Mouse (Mus musculus) macrophage (primary cell): ENCODE results near the gene Gm45062. TPM values are rescaled to one million over a fixed set of nuclear protein-coding genes. Genes with fewer than 3 reads are reported as not detected.
A peak's percentile ranks its signal among the peaks of the same experiment; 100 is the strongest.
"Not testable (repeated sequence)": the region's sequence is repeated elsewhere in the genome, so short reads cannot be mapped to it uniquely, and the experiment has no call there.

Experiments used
- H3K27ac ChIP-seq: fragments of 350-480 bp; formaldehyde crosslinking; 2 replicates; pipeline ENCODE4 v1.9.0; 2021
- H3K36me3 ChIP-seq: fragments of 350-480 bp; formaldehyde crosslinking; 2 replicates; pipeline ENCODE4 v1.9.0; 2021; ENCODE audit errors: inconsistent target
- H3K4me3 ChIP-seq: fragments of 350-480 bp; formaldehyde crosslinking; 2 replicates; pipeline ENCODE4 v1.9.0; 2021; ENCODE audit errors: inconsistent target
- H3K79me2 ChIP-seq: fragments of 350-480 bp; formaldehyde crosslinking; 2 replicates; pipeline ENCODE4 v1.9.0; 2021; ENCODE audit errors: inconsistent target
- WGBS: methylation state at CpG from one replicate; pipeline ENCODE4 v1.1.7; 2026; ENCODE audit warnings: inconsistent platforms; ENCODE audit not compliant: missing documents; 5-methylcytosine and 5-hydroxymethylcytosine counted together
- polyA plus RNA-seq: library from polyadenylated mRNA; stranded (reverse); fragments of 250-400 nt; gene quantifications from 3 replicates; pipeline ENCODE4 v1.2.4, GENCODE M21; 2018; ENCODE audit warnings: inconsistent platforms

The Gm45062 gene
- polyA plus RNA-seq, 1 experiment from 2014 or later = 2.7 TPM

DNA sequence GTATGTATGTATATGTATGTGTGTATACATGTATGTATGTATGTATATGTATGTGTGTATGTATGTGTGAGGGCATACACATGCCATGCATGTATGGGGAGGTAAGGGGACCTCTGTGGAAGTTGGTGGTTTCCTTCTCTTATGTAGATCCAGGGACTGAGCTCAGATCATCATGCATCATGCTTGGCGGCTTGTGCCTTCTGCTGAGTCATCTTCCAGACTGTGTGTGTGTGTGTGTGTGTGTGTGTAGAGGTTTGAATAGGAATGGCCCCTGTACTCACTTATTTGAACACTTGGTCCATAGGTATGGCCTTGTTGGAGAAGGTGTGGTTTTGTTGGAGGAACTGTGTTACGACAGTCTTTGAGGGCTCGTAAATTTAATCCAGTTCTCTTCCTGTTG is 26.9 kb downstream of the Gm45062 start:
- Histone ChIP-seq H3K4me3 (no peak overlapping the region), H3K79me2 (no peaks in the 10 kb centered on the region)
- WGBS = 83% methylated on average over 3 of the region's 3 CpGs

DNA sequence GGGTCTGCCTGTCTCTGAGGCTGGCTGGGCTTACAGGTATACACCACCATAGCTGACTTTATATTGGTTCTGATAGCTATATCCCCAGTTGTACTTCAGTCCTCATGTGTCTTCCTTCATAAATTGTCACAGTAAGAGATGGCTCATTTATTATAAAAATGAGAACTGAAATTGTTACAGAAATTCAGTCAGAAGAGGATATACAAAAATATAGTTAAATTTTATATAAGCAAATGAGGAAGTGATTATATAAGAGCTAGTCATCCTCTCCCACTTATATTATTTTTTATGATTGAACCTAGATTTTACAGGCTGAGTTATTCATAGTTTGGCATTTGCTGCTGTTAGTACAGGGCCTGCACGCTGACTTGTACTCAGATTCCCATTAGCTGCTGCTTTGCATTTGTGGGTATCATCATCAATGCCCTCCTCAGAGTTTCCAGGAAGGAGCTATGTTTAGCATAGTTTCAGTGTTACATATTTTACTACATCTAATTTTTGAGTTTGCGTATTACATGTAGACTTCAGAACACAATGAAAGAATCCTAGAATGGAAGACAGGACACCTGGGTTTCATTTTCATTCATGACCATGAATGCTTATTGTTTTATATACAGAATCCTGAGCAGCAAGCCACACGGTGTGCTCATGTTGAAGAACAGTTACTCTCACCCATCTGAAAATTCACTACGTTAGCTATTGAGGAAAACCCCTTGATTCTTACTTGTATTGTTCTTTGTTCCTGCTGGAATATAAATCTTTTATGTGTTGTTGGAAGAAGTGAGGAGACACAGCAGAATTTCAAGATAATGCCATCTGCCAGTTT is 29.7 kb downstream of the Gm45062 start:
- H3K27ac ChIP-seq = peak overlapping the region; percentile 8; the same call in 1 of the 2 replicates
- no peaks in the 10 kb centered on the region for H3K36me3 ChIP-seq
- 90% methylated on average over 3 of the region's 4 CpGs for WGBS

More for the DNA sequence above, 26.9 kb downstream of the Gm45062 start:
- Histone ChIP-seq H3K36me3 (no peaks in the 10 kb centered on the region), H3K27ac (no peak overlapping the region)

DNA sequence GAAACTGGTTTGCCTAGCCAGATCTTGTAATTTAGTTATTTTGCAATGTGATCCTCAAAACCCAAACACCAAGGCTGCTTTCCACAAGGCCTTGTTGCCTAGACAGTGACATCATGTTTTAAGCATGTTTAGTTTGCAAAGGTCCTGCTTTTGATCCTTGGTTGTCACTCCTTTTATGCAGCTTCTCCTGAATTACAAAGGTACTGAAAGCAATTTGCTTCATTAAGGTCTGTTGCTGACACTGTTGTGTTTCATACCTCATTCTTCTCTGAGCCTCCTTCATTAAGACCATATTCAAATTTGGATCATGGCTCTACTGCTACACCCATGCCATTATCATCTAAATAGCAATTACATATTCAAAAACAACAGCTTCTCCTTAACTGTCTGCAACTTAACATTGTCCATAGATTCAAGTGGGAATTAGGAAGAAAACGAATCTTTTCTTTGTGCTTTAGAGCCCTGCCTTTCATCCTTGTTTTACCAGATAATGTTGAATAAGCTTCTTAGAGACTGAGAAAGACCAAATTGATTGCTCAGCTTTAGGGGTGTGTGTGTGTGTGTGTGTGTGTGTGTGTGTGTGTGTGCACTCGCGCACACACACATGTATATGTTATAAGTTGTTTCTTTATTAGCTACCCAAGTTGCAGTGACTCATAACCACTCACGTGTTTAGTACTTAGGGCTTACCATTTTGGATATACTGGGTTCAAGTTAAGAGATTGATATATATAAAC is 35.0 kb downstream of the Gm45062 start:
- Histone ChIP-seq H3K4me3 (no peak overlapping the region), H3K79me2 (no peaks in the 10 kb centered on the region), H3K36me3 (no peaks in the 10 kb centered on the region), H3K27ac (no peak overlapping the region)
- 97% methylated on average over 4 of the region's 4 CpGs for WGBS

More for the DNA sequence above, 29.7 kb downstream of the Gm45062 start:
- no peaks in the 10 kb centered on the region for H3K79me2 ChIP-seq
- no peak overlapping the region for H3K4me3 ChIP-seq

DNA sequence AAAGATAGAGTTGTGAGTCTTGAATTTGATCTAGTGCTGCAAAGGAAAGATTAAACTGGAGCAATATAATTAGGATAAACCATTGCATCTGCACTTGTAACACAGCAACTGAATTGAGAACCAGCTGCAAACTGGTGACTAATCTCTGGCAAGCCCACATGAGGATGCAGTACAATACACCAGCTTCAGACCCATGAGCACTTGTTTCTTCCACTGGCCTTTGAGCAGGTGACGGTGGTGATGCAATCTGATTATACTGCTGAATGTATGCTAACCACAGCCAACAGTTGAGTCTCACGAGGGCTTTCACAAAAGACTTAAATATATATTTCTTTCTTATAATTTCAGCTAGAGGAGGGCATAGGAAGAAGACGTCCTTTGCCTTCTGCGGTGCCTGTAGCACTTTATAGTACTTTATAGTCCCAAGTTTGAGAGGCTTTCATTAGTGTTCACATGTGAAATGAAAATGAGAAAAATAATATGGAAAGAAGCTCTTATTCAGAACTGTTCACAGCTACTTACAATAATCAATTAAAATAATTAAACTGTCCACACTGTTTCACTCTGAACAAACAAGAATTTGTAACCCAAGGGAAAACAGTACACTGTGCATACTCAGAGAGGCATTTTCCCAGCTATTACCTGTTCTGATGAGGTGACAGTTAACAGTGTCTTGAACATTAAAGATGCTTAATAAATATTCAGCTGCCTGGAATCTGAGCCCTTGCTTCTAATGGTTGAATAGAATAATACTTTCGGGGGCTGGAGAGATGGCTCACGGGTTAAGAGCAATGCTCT is 40.0 kb downstream of the Gm45062 start:
- 68% methylated on average over 6 of the region's 6 CpGs for WGBS
- no peaks in the 10 kb centered on the region for H3K79me2 ChIP-seq
- H3K36me3 ChIP-seq = no peaks in the 10 kb centered on the region
- no peak overlapping the region for H3K27ac ChIP-seq
- no peak overlapping the region for H3K4me3 ChIP-seq

DNA sequence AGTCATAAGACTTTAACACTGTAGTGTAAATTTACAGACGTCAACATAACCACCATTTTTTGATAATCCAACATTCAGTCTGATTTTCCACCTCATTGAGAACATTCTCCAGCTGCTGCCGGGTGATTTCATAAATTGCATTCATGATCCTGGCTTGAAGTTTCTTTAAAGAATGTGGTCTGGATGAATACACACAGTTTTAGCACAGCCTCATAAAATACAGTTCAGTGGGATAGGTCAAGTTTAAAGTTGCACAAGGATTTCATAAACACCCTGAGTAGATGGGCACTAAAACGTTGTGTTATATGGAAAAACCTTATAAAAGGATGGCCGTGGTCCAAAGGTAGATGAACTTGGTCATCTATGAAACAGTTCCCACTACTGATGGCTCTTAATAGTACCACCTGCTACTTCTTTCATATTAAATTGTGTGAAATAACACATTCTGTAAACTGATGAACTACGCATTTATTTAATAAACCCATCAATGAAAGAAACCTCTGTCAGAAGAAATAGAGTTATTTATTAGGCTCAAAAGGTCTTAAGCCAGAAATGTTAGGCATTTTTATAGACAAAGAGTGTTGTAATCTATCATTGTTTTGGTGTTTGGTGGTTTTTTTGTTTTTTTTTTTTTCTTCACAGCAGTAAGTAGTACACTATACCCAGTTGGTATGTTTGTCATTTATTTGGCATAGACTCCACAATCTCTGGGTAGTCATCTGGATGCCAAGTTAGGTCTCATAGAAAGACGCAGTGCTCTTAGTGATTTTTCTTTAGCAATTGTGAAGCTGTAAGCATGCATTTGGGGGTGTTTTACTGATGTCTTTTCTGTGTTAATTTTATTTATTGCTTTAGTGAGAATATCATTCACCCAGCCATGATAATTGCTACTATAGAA is 48.9 kb downstream of the Gm45062 start:
- WGBS = 88% methylated on average over 6 of the region's 6 CpGs
- Histone ChIP-seq H3K27ac (no peak overlapping the region), H3K79me2 (no peaks in the 10 kb centered on the region), H3K4me3 (no peak overlapping the region), H3K36me3 (no peaks in the 10 kb centered on the region)

DNA sequence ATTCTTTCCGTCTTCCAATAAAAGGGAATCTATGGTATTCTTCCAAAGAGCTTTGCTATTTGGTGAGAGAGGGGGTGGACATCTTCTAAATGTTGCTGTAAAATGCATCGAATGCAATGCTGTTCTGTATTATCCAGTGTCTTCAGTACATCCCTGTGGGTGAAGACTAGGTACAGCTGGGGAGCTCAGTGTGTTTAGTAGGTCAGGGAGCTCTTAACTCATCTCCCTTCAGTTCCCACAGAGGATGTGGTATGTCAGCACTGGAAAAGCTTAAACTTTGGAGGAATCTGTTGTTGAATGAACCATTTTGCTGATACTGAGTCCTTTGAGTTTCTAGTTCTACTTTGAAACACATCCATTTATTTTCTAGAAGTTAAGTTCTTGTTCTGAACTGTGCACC is 53.3 kb downstream of the Gm45062 start:
- H3K4me3 ChIP-seq = no peak overlapping the region
- no peaks in the 10 kb centered on the region for H3K36me3 ChIP-seq
- no peaks in the 10 kb centered on the region for H3K79me2 ChIP-seq
- H3K27ac ChIP-seq = no peak overlapping the region
- 91% methylated on average over 2 of the region's 2 CpGs for WGBS

DNA sequence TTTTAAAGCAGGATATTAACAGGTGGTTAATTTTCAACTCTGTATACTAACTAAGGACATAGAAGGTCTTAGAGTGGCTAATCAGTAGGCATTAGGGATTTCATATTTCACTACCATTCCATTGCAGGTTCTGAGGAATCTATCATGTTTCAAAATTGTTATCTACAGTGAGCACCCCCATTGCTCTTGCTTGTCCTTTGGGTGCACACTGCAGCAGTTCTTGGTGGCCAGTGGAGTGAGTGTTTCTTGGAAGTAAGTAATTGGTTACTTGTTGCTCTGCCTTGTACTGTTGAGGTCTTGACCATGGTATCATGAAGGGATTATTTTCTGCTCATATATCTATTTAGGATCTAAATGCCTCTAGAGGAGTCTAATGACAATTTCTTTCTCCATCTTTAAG is 57.0 kb downstream of the Gm45062 start:
- H3K36me3 ChIP-seq = no peaks in the 10 kb centered on the region
- H3K27ac ChIP-seq = no peak overlapping the region
- H3K79me2 ChIP-seq = no peaks in the 10 kb centered on the region
- H3K4me3 ChIP-seq = no peak overlapping the region

DNA sequence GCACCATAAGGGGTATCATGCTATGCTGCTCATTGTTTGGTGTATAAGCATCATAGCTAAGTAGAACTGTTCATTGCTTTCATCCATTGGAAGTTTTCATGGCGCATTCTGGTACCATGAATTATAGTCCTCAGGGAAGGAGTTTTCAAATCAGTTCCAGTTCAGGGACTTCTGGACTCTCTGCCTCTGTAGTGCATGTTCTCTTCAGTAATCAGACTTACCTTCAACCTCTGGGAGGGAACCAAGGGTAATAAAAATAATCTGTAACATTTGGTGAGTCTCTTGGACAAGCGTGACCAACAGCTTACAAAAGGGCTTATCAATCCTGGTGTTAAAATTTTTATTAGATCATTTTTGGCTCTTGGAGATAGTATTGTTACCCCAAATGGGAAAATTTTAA is 60.3 kb downstream of the Gm45062 start:
- Histone ChIP-seq H3K79me2 (no peaks in the 10 kb centered on the region), H3K4me3 (no peak overlapping the region), H3K27ac (no peak overlapping the region), H3K36me3 (no peaks in the 10 kb centered on the region)
- 93% methylated on average over 2 of the region's 2 CpGs for WGBS

DNA sequence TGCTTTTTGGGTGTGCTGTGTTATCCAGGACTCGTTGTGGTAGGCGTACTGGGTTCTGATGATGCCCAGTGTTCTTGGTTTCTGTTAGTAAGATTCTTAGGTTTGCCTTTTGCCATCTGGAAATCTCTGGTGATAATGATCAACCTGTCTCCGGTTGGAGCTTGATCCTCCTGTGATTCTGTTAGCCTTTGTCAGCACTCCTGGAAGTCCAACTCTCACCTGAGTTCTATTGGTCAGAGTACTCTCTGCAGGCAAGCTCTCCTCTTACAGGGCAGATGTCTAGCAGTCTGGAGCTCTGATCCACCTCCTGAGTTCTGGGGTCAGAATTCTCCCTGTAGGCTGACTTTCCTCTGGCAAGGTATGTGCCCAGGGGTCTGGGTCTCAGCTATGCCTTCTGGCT is 72.2 kb downstream of the Gm45062 start:
- not testable (repeated sequence) for H3K79me2 ChIP-seq, H3K36me3 ChIP-seq, H3K27ac ChIP-seq, H3K4me3 ChIP-seq
- WGBS = 98% methylated on average over 3 of the region's 3 CpGs

DNA sequence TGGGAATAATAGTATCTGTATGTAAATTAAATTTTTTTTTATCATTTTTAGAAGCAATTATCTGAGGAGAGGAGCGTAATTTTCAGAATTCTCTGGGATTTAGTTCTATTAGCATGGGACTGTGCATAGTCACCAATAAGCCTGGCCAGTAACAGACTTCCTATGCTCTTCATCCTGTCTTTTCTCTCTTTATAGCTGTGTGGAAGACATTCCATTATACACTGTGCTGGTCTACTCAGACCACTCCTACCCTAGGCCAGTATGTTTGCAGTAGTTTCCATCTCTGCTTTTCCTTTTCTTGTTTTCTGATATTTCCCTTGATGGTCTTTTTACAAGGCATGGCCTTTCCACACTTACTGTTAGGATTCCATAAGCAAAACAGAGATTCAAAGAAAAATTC is 74.1 kb downstream of the Gm45062 start:
- 100% methylated on average over 1 of the region's 1 CpGs for WGBS
- Histone ChIP-seq H3K79me2 (no peaks in the 10 kb centered on the region), H3K36me3 (no peaks in the 10 kb centered on the region), H3K27ac (no peak overlapping the region), H3K4me3 (no peak overlapping the region)

DNA sequence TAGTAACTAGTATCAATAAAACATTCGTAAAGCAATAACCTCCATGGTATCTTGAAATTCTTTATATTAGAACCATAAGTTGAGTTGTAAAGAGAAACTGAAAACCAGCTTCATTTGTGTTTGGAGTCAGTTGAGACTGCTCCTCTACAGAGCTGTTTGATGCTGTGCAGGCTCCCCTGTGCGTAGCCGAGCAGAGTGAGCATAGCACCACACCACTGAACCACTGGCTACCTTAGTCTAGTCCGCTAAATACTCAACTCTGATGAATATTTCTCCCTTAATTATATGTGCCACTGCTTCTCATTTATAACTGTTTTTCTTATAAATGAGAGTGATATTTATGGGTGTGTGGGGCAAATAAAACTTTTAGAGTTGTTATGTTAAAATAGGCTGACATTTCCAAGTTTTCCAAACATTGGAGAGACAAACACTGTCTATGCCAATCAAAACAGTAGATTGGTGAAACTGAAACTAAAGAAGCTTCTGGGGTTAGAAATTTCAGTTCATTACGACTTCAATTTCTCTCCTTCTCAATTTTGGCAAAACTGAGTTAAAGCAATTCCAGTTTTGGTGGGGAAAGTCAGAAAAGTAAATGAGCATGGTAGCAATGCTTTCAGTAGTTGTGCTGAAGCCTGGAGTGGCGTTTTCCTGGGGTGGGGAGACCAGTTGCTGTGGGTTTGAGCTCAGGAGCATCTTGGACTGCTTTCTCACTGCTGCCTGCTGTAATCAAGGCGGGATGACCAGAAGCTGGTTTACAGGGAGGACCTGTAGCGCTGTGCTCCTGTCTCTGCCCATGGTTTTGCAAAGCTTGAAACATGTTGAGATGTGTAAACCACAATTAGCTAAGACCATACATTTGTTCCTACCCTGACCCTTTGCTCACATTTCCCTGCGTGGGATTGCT is 77.5 kb downstream of the Gm45062 start:
- no peak overlapping the region for H3K4me3 ChIP-seq

DNA sequence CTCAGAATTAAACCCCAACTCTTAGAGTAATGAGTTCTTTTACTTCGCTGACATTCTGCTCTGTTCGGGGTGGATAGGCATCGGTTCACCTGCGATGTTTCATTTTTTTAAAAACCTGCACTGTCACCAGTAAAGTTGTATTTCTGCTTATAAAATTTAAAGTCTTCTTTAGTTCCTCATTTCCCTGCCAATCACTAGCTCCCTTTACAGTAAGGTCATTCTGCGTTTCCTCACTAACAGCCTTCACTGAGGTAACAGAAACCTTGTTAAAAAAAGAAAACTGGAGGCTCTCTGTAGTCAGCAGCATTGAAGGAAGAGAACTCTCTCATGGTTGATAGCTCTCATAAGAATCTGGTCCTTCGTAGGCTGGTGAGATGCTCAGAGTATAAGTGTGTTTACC is 80.2 kb downstream of the Gm45062 start:
- 4% methylated on average over 6 of the region's 6 CpGs for WGBS
- Histone ChIP-seq H3K79me2 (no peaks in the 10 kb centered on the region), H3K27ac (no peak overlapping the region), H3K4me3 (no peak overlapping the region), H3K36me3 (no peaks in the 10 kb centered on the region)

More for the DNA sequence above, 77.5 kb downstream of the Gm45062 start:
- Histone ChIP-seq H3K27ac (no peak overlapping the region), H3K79me2 (no peaks in the 10 kb centered on the region), H3K36me3 (no peaks in the 10 kb centered on the region)
- WGBS = 83% methylated on average over 8 of the region's 9 CpGs

DNA sequence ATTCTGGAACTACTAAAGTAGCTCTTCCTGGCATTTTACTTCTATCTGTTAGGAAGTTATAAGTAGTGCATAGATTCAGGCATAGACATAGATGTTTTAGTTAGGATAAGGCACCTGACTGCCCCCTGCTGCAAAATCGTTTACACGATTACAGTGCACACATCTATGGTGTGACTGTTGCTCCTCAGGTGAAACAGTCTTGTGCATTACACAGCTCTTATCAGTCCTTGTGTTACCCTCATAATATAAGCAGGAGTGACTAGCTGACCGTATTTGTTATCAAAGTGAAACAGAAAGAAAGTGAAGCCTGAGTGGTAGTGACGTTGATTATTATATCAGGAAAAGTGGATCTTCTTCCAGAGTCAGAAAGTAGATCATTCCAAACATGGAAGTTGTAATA is 84.0 kb downstream of the Gm45062 start:
- WGBS = 87% methylated on average over 4 of the region's 4 CpGs
- H3K36me3 ChIP-seq = no peaks in the 10 kb centered on the region
- H3K27ac ChIP-seq = no peak overlapping the region
- no peak overlapping the region for H3K4me3 ChIP-seq
- H3K79me2 ChIP-seq = no peaks in the 10 kb centered on the region
